Mouse (Mus musculus): Measurements from ENCODE around the gene Zfp526. TPM values are rescaled to one million over a fixed set of nuclear protein-coding genes. Genes with fewer than 3 reads are reported as not detected.

Zfp526 gene
- polyA plus RNA-seq, 1 experiment from 2014 or later: 4.4 TPM

DNA sequence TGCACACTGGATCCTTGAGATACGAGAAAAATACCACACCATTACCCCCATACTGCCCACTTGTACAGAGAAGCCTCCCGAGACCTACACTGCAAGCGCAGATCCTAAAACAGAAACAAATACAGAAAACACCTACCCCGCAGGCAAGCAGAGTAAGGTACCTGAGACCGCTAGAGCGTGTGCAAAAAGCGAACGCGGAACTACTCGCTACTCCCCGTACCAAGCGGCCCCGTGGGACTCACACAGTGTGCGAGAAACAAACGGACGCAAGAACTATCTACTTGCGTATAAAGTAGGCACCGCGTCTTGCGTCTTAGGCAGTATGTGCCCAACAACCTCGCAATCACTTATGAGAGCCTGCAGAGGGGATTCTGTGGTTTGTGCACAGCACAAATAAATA is 39.4 kb upstream of the Zfp526 start:
- H3K9ac ChIP-seq (ENCODE audit: low read depth, low read length): no peak overlapping the region
- no peaks in the 10 kb centered on the region for H3K36me3 ChIP-seq (ENCODE audit: control insufficient read depth, insufficient read depth, low read length)
- H3K4me2 ChIP-seq (ENCODE audit: low read depth, low read length): no peak overlapping the region
- H3K27ac ChIP-seq (replicated peaks; ENCODE audit: low read depth, low read length): no peak overlapping the region
- peaks cover 5% of the 10 kb centered on the region; the same call in 1 of the 2 replicates for H3K4me1 ChIP-seq (ENCODE audit: control insufficient read depth, insufficient read depth, low read length)
- ATAC-seq (ENCODE audit: low read depth): no peak
- H3K27me3 ChIP-seq (replicated peaks; ENCODE audit: control insufficient read depth, insufficient read depth, low read length): peaks cover 73% of the 10 kb centered on the region
- H3K4me3 ChIP-seq (ENCODE audit: low read depth, low read length): peak overlapping the region; percentile 7; the same call in 1 of the 2 replicates
- DNase-seq (ENCODE audit: low spot score): peak; percentile 9
- H3K9me3 ChIP-seq (ENCODE audit: control insufficient read depth, low read length): no peaks in the 10 kb centered on the region
- 2% methylated on average over 21 of the region's 21 CpGs for WGBS

- H3K4me2 ChIP-seq (ENCODE audit: low read depth, low read length): no peak overlapping the region
- no peak overlapping the region for H3K9ac ChIP-seq (ENCODE audit: low read depth, low read length)
- WGBS: 82% methylated on average over 6 of the region's 6 CpGs
- no peak for DNase-seq (ENCODE audit: low spot score)
- no peak for ATAC-seq (ENCODE audit: low read depth)
- no peaks in the 10 kb centered on the region for H3K4me1 ChIP-seq (ENCODE audit: control insufficient read depth, insufficient read depth, low read length)
- peaks cover 50% of the 10 kb centered on the region for H3K27me3 ChIP-seq (replicated peaks; ENCODE audit: control insufficient read depth, insufficient read depth, low read length)
- no peaks in the 10 kb centered on the region for H3K9me3 ChIP-seq (ENCODE audit: control insufficient read depth, low read length)
- H3K4me3 ChIP-seq (ENCODE audit: low read depth, low read length): no peak overlapping the region
- H3K27ac ChIP-seq (replicated peaks; ENCODE audit: low read depth, low read length): no peak overlapping the region
- no peaks in the 10 kb centered on the region for H3K36me3 ChIP-seq (ENCODE audit: control insufficient read depth, insufficient read depth, low read length)
Observed at GRCm38 (mm10) chr7:25184091-25184490, 37.1 kb upstream of the Zfp526 start.

GRCm38 (mm10) chr7:25187662-25188650 is 33.3 kb upstream of the Zfp526 start:
- H3K4me2 ChIP-seq (ENCODE audit: low read depth, low read length): no peak overlapping the region
- H3K4me1 ChIP-seq (ENCODE audit: control insufficient read depth, insufficient read depth, low read length): no peaks in the 10 kb centered on the region
- no peaks in the 10 kb centered on the region for H3K9me3 ChIP-seq (ENCODE audit: control insufficient read depth, low read length)
- H3K4me3 ChIP-seq (ENCODE audit: low read depth, low read length): no peak overlapping the region
- no peaks in the 10 kb centered on the region for H3K36me3 ChIP-seq (ENCODE audit: control insufficient read depth, insufficient read depth, low read length)
- H3K9ac ChIP-seq (ENCODE audit: low read depth, low read length): no peak overlapping the region
- peaks cover 13% of the 10 kb centered on the region for H3K27me3 ChIP-seq (replicated peaks; ENCODE audit: control insufficient read depth, insufficient read depth, low read length)
- DNase-seq (ENCODE audit: low spot score) (peak; percentile 87), ATAC-seq (ENCODE audit: low read depth) (peak; percentile 82; the same call in 1 of the 2 replicates)
- no peak overlapping the region for H3K27ac ChIP-seq (replicated peaks; ENCODE audit: low read depth, low read length)
- WGBS: 22% methylated on average over 21 of the region's 21 CpGs

DNA sequence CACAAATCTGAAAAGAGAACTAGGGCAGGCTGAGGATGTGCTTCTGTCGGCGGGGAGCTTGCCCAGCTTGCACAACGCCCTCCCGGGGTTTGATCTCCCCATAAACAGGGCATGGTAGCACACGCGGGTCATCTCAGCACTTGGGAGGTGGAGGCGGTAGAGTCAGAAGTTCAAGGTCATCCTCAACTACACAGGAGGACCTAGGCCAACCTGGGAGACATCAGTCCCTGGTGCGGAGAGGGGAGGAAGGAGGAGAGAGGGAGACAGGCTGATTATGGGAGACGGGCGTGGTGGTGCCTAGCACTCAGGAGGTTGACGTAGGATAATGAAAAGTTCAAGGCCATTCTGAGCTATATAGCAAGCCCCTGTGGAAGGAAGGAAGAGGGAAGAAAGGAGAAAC is 30.4 kb upstream of the Zfp526 start:
- Histone ChIP-seq H3K27me3 (replicated peaks; ENCODE audit: control insufficient read depth, insufficient read depth, low read length) (no peaks in the 10 kb centered on the region), H3K27ac (replicated peaks; ENCODE audit: low read depth, low read length) (no peak overlapping the region), H3K9me3 (ENCODE audit: control insufficient read depth, low read length) (no peaks in the 10 kb centered on the region), H3K4me2 (ENCODE audit: low read depth, low read length) (no peak overlapping the region), H3K36me3 (ENCODE audit: control insufficient read depth, insufficient read depth, low read length) (no peaks in the 10 kb centered on the region), H3K4me1 (ENCODE audit: control insufficient read depth, insufficient read depth, low read length) (no peaks in the 10 kb centered on the region), H3K4me3 (ENCODE audit: low read depth, low read length) (no peak overlapping the region), H3K9ac (ENCODE audit: low read depth, low read length) (no peak overlapping the region)
- DNase-seq (ENCODE audit: low spot score): no peak
- WGBS: 85% methylated on average over 11 of the region's 11 CpGs
- ATAC-seq (ENCODE audit: low read depth): no peak

GRCm38 (mm10) chr7:25192110-25192509 is 29.1 kb upstream of the Zfp526 start:
- Histone ChIP-seq H3K4me2 (ENCODE audit: low read depth, low read length) (no peak overlapping the region), H3K9me3 (ENCODE audit: control insufficient read depth, low read length) (no peaks in the 10 kb centered on the region), H3K4me1 (ENCODE audit: control insufficient read depth, insufficient read depth, low read length) (no peaks in the 10 kb centered on the region), H3K27me3 (replicated peaks; ENCODE audit: control insufficient read depth, insufficient read depth, low read length) (no peaks in the 10 kb centered on the region), H3K9ac (ENCODE audit: low read depth, low read length) (no peak overlapping the region), H3K27ac (replicated peaks; ENCODE audit: low read depth, low read length) (no peak overlapping the region), H3K36me3 (ENCODE audit: control insufficient read depth, insufficient read depth, low read length) (no peaks in the 10 kb centered on the region), H3K4me3 (ENCODE audit: low read depth, low read length) (no peak overlapping the region)
- WGBS: 73% methylated on average over 8 of the region's 8 CpGs
- DNase-seq (ENCODE audit: low spot score) (no peak), ATAC-seq (ENCODE audit: low read depth) (no peak)

- H3K4me3 ChIP-seq (ENCODE audit: low read depth, low read length): no peak overlapping the region
- no peak for DNase-seq (ENCODE audit: low spot score)
- no peak for ATAC-seq (ENCODE audit: low read depth)
- no peaks in the 10 kb centered on the region for H3K36me3 ChIP-seq (ENCODE audit: control insufficient read depth, insufficient read depth, low read length)
- 74% methylated on average over 3 of the region's 3 CpGs for WGBS
- H3K4me2 ChIP-seq (ENCODE audit: low read depth, low read length): no peak overlapping the region
- H3K4me1 ChIP-seq (ENCODE audit: control insufficient read depth, insufficient read depth, low read length): no peaks in the 10 kb centered on the region
- H3K9me3 ChIP-seq (ENCODE audit: control insufficient read depth, low read length): no peaks in the 10 kb centered on the region
- H3K27me3 ChIP-seq (replicated peaks; ENCODE audit: control insufficient read depth, insufficient read depth, low read length): no peaks in the 10 kb centered on the region
- H3K9ac ChIP-seq (ENCODE audit: low read depth, low read length): no peak overlapping the region
- H3K27ac ChIP-seq (replicated peaks; ENCODE audit: low read depth, low read length): no peak overlapping the region
Observed at GRCm38 (mm10) chr7:25195148-25195547, 26.1 kb upstream of the Zfp526 start.

DNA sequence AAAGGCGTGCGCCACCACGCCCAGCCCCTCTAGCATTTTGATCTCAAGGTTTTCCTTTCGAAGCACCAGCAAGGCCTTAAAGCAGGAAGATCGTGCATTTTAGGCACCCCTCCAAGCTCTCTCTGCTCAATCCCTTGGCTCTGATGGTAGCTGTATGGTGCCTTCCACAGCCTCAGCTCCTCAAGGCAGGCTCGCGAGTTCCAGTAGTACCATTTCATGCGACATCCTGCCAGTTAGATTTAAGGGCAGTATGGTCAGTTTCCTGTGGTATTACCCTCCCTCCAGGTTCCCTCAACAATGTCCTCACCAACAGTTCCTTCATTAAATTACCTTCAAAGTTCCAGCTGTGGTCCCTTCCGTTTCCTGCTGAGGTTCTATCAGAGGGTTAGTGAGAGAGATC is 25.1 kb upstream of the Zfp526 start:
- DNase-seq (ENCODE audit: low spot score): no peak
- no peak for ATAC-seq (ENCODE audit: low read depth)
- H3K9me3 ChIP-seq (ENCODE audit: control insufficient read depth, low read length): no peaks in the 10 kb centered on the region
- no peaks in the 10 kb centered on the region for H3K4me1 ChIP-seq (ENCODE audit: control insufficient read depth, insufficient read depth, low read length)
- no peak overlapping the region for H3K9ac ChIP-seq (ENCODE audit: low read depth, low read length)
- H3K27ac ChIP-seq (replicated peaks; ENCODE audit: low read depth, low read length): no peak overlapping the region
- H3K27me3 ChIP-seq (replicated peaks; ENCODE audit: control insufficient read depth, insufficient read depth, low read length): no peaks in the 10 kb centered on the region
- H3K4me3 ChIP-seq (ENCODE audit: low read depth, low read length): no peak overlapping the region
- WGBS: 81% methylated on average over 9 of the region's 9 CpGs
- H3K36me3 ChIP-seq (ENCODE audit: control insufficient read depth, insufficient read depth, low read length): no peaks in the 10 kb centered on the region
- H3K4me2 ChIP-seq (ENCODE audit: low read depth, low read length): no peak overlapping the region

- no peaks in the 10 kb centered on the region for H3K4me1 ChIP-seq (ENCODE audit: control insufficient read depth, insufficient read depth, low read length)
- H3K9me3 ChIP-seq (ENCODE audit: control insufficient read depth, low read length): no peaks in the 10 kb centered on the region
- H3K27me3 ChIP-seq (replicated peaks; ENCODE audit: control insufficient read depth, insufficient read depth, low read length): no peaks in the 10 kb centered on the region
- H3K27ac ChIP-seq (replicated peaks; ENCODE audit: low read depth, low read length): no peak overlapping the region
- ATAC-seq (ENCODE audit: low read depth): peak; percentile 65
- H3K4me3 ChIP-seq (ENCODE audit: low read depth, low read length): no peak overlapping the region
- 64% methylated on average over 10 of the region's 10 CpGs for WGBS
- no peak overlapping the region for H3K4me2 ChIP-seq (ENCODE audit: low read depth, low read length)
- peak; percentile 55 for DNase-seq (ENCODE audit: low spot score)
- no peak overlapping the region for H3K9ac ChIP-seq (ENCODE audit: low read depth, low read length)
- peaks cover 7% of the 10 kb centered on the region; the same call in 1 of the 2 replicates for H3K36me3 ChIP-seq (ENCODE audit: control insufficient read depth, insufficient read depth, low read length)
Observed at GRCm38 (mm10) chr7:25197384-25198018, 23.7 kb upstream of the Zfp526 start.

Measured in embryonic facial prominence, embryonic 14.5 days (tissue).